Mouse (Mus musculus) megakaryocyte-erythroid progenitor cell, adult 5-6 weeks (primary cell): Measurements from ENCODE around the gene Rap1b. TPM values are rescaled to one million over a fixed set of nuclear protein-coding genes. Genes with fewer than 3 reads are reported as not detected.

Source experiments
- ATAC-seq: replicated peaks from 2 replicates; pipeline ENCODE4 v1.8.0; 2016; ENCODE audit warnings: mild to moderate bottlenecking, inconsistent platforms; ENCODE audit not compliant: severe bottlenecking, poor library complexity, low FRiP score, low TSS enrichment
- total RNA-seq, 2 experiments: library from RNA; stranded (forward) in 1 of 2; stranded (reverse) in 1 of 2; fragments of 200-1000, 215-1000 nt in 1 of 2; fragments of >200 nt in 1 of 2; fragmentation: Nextera tagmentation in 1 of 2; gene quantifications; 2 replicates each; pipeline ENCODE4 v1.2.3; 2014 to 2017

The Rap1b gene
- total RNA-seq, 2 experiments from 2014 or later, result 56.8 to 67.4 TPM

DNA sequence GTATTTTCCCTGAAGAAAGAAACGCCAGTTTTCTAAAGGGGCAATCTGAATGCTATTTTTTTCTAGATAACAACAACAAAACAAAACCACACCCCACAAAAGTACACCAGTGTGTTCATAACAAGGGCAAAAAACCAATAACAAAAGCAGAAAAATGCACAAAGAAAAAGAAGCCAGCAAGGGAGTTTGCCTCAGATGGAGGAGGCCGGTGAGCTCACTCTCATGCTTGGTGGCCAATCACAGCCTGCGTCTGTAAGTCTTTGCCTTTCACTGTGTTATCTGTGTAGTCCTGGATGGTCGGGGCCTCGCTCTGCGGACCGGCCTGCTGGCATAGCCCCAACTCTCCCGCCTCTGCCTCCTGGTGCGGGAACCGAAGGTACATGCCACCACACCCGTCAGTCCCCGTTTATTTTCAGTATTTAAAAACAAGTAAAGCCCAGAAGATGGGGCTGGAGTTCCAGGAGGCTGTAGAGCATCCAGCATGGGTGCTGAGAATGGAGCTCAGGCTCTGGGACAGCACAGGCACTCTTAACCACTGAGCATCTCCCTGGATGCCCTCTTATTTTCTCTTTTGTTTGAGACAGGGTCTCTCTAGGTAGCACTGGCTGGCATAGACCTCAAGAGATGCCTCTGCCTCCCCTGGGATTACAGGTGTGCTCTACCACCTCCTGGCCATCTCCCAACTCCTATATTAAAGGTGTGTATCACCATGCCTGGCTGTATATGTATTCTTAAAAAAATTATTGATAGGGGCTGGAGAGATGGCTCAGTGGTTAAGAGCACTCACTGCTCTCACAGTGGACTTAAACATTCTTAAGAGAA is 69.3 kb downstream of the Rap1b start:
- ATAC-seq, result peak; percentile 51; the same call in 1 of the 2 replicates

DNA sequence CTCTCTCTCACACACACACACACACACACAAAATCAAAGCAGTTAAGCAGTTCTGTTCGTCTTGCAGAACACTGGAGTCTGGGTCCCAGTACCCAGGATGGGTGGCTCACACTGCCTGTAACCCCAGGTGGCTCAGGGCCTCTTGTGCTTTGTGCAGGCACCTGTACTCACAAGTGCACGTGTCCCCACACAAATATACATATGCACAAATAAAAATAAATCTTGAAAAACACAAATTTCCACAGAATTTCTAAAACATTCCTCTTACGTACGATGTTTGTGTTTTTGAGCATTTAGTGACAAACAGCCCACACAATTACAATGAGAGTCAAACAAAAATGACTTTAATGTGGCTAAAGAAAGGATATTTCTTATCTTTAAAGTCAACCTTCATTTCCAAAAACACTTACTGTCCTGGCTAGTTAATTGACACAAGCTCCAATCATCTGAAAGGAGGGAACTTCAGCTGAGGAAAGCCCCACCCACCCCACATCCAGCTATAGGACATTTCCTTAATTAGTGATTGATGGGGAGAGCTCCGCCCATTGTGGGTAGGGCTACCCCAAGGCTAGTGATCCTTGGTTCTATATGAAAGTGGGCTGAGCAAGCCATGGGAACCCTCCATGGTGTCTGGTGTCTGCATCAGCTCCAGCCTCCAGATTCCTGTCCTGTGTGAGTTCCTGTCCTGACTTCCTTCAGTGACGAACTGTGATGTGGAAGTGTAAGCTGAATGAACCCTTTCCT is 70.3 kb downstream of the Rap1b start:
- ATAC-seq, result no peak

DNA sequence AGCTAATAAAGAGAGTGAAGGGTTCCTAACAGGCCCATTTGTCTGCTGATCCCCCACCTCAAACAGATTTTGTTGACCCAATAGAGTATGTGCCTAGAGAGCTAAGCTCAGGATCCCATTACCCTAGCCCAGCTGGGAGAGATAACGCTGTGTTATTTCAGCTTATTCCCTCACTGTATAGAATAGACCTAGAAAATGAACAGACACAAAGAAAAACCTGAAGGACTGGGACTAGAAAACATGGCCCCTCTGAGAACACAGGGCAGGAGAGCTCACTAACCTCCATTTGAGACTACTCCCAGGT is 71.1 kb downstream of the Rap1b start:
- ATAC-seq, result no peak

DNA sequence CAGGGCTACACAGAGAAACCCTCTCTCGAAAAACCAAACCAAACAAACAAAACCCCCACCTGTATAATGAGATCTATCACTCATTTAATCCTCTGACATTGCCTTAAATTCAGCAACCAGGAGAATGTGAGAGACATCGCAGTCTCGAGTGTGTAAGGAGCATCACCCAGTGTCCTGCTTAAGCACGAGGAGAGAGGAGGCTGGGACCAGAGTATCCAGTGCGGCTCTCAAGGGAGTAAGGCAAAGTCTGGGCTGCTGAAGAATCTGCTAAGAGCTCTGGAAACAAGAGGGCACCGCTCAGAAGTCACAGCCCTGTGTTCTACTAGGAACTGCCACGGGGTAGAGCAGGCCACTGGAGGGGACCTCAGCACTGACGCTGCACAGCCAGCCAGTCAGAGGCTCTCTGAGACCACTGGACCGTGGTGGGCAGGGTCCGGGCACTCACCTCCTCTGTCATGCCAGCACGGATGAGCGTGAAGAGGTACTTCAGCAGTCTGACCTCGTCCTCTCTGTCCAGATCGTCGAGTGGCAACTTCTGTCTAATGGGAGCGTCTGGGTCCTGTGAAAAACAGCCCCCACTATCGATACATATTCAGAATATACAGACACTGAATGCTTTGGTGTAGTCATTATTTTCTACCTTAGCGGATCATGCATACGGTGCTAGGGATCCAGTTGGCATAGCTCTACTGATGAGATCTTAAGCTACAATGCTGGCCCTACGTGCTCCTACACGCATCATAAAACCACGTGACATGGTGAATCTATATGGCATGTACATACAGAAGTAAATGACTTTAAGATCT is 71.6 kb downstream of the Rap1b start:
- ATAC-seq, result no peak

DNA sequence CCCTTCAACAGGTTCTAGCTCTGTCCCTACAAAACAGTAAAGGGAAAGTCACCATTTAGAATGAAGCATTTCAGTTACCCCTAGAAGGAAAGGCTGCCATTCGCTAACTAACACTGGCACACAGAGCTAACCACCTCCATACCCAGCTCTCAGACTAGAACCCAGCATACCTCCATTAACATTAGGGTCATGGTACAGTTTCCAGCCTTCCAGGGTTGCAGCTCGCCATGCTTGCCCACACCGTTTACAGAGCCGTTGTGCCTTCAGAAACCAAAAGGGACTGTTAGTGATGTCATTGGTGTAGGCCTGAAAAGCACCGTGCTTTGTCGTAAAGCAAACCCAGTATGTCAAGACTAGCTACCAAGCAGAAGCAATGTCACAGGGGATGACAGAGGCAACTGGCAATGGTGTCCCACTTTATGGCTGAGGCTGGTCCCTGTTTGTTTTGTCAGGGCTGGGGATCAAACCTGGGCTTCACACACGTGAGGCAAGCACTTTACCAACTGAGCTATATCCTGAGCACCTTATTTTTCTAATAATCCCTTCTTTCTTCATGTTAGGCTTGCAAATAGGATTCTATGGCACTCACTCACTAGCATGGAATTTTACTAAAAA is 72.6 kb downstream of the Rap1b start:
- ATAC-seq, result no peak

DNA sequence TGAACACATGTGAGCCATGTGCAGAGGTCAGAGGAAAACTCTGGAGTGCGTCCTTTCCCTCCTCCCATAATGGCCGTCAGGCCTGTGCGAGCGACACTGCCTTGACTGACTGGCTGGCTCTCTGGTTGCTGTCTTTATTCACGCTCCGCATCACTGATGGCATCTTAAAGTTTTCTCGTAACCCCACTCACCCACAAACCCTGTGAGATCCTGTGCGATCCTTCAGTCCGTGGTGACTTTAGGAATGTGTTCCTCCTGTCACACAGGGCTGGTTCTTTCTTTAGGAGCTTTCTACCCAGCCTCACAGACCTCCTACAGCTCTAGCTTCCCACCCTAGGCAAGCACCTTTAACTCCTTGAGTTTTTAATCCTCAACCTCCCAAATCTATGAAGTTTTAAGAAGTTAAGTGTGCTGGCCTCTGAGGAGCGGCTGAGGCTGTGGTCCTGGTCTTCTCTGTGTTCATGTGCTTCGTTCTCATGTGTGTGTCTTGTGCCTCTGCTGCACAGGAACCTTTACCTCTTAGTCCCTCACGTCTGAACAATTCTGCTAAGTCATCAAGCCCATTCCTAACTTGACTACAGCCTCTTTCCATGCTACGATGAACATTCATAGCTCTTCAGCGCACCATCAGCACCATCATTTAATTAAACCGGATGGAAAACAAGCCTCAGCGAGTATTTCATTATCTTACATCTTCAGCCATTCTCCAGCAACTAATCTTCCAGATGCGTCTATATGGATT is 73.3 kb downstream of the Rap1b start:
- ATAC-seq, result no peak

DNA sequence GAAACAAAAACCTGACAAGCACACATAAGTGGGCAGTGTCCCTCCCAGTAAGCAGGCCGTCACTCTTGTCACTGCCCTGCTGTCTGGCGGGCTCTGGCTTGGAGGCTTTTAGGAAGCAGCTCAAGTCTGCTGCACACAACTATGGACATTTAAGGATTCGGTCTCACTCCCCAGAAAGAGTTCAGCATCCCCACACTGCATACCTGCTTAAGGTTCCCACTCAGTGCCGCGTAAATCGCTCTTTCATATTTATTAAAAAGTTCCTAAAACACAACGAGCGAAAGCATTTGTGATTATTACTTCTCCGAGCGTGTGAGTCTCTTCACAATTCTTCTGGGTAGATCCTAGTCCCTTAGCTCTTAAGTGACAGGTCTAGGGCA is 74.7 kb downstream of the Rap1b start:
- ATAC-seq, result no peak

DNA sequence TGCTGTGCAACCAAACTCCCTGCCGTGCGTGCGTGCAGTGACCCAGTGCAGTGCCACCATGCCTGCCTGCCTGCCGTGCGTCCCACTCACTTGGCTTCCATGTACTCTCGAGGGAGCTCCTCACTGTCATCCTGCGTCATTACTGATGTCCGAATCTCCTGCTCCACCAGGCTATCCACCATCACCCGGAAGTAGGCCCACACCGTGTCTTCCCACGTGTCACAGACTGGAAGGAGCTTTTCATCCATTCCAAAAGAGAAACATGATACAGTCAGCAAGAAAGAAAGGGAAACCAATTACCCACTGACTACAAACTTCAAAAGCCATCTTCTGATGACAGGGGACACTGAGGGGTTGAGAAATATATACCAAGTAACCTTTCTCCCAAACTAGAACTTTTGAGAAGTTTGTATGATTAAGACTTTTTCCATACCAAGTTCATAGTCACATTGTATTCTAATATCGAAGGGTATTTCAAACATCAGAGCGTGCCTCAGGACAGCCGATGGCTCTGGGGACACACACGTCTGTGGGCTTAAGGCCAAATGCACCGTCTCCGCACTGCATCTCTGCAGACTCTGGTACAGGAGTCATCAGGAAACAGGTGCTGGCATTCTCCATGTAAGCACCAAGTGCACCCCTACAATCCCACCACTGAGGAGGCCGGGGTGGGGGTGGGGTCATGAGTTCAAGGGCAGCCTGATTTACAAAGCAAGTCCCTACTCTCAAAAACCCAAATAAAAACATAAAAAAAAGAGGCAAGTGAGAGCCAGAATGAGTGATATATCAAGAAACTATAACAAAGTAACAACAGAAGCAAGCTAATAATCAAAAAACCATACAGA is 75.3 kb downstream of the Rap1b start:
- no peak for ATAC-seq

DNA sequence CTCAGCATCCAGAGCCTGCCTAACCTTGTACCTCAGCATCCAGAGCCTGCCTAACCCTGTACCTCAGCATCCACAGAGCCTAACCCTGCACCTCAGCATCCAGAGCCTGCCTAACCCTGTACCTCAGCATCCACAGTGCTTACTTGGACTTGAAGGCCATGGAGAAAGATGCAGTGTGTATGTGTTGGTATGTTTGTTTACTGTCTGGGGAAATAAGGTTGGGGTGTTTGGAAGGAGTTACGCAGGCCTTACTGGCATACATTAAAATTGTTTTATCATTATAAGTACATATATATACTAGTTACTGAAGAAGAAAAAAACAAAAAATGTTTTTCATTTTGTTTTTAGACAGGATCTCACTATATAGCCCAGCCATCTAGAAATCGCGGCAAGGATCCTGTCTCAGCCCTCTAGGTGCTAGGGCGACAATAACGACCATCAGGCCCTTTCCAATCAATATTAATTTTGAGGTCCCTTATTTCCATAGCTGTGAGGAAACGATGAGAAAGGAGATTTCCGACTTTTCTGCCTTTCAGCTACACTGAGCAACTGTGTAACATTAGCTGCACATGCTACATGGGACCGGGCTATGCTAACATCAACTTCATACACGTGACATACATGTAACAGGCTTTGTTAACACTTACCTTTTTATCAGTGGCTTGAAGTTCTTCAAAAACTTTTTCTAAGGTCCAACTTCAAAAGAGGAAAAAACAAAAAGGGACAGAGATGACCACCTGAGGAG is 76.1 kb downstream of the Rap1b start:
- ATAC-seq, result no peak

DNA sequence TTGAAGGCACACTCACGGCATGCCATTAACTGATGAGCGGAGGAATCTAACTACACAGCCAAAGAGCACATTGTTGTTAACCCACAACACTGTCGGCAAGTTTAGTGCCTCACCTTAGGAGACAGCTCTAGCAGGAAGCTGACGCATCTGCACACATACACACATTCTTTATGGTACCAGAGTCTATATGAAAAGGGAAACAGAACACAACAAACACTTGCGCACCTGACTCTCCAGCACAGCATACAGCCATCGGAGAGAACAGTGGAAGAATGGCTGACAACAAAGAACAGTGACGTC is 77.7 kb downstream of the Rap1b start:
- no peak for ATAC-seq

DNA sequence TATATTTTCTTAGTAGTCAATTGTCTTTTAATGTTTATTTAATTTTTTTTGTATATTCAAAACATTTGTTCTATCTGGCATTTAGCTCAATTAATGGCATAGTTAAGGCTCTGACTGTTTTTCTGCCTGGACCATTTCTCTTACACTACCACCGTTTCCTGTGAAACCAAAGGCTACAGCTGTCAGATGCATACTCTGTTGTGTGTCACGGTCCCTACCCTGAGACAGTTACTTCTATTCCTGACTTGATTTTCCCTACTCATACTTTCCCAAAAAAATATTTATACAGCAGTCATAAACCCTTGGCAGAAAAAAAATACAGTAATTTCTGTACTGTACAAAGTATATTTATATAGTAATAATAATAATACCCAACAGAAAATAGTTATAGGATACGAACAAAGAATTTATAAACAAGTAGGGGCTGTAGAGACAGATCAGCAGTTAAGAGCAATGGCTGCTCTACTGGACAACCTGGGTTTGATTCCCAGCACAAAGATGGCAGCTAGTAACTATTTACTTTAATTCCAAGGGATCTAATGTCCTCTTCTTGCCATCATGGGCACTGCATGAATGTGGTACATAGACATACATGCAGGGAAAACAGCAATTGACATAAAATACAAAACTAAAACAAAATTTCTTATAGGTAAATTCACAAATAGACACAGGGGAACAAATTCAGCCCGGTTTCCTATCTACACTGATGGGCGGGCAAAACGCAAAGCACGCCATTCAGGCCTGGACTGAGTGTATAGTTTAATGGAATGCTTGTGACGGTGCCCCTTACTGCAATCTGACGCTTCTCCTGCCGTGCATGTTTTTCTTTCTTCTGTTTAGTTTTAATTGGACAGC is 78.3 kb downstream of the Rap1b start:
- no peak for ATAC-seq

DNA sequence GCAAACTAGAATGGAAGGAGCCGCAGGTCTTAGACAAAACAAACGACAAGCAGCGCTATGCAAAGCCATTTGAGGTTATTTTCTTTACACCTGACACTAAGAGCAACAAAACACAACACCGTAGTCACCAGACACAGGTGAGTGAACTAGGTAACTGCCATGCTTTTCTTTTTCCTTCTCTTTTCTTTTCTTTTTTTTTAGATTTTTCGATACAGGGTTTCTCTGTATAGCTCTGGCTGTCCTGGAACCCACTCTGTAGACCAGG is 79.0 kb downstream of the Rap1b start:
- ATAC-seq, result no peak

DNA sequence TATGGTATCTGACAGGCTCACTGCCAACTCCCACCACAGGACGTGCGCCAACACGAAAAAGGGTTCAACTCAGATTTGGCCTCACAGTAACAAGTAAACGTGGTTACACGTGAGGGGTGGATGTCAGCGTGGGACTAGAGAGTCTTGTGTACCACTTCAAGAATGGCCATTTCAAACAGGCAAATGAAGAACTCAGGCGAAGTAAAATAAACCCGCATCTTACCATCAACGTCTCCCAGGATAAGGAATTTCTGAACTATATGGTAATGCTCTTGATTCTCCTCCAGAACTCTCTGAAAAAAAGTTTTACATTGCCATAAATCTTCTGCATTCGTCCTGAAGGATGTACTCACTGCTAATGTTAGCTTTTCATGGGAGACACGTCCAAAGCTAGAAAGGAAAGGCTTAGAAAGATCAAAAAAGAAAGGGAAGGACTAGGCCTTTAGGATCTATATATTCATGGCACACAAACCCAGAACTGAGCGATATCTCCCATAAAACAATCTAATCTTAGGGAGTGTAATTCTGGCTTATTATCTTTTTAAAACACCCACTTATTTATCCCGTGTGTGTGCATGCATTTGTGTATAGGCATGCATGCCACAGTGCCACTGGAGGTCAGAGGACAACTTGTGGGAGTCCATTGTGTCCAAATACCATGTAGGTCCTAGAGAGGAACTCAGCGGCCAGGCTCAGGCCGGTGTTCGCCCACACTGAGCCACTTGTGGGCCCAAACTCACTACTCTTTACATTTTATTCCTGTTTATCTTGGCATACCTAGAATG is 79.5 kb downstream of the Rap1b start:
- ATAC-seq, result no peak

DNA sequence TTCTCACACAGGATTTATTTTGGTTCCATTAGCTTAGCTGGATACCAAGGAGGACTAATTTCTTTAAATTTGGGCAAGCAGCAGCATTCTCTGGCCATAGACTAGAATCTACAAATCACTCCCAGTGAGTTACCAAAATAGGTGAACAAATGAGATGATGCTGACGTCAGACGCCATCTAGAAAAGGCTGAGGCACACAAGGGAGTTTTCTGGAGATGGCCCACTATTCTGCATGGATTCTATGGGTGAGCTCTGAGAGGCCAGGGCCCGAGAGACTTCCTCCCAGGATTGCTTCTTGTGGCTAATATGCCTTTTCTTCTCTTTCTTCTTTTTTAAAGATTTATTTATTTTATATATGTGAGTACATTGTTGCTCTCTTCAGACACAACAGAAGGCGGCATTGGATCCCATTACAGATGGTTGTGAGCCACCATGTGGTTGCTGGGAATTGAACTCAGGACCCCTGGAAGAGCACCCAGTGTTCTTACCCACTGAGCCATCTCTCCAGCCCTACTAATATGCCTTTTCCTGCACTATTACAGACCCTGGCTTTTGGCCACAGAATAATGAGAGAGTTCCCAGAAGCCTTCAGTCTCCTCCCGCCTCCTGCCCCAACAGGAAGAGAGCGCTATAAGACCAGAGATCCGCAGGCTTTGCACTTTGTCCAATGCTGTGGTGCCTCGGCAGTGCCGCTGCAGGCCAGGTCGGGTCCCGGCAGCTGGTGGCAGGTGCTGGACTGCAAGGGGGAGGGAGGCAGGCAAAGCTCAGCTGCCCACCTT is 80.5 kb downstream of the Rap1b start:
- ATAC-seq, result 0 out of 2 replicates have a peak, but pooled peaks have one; percentile 19

DNA sequence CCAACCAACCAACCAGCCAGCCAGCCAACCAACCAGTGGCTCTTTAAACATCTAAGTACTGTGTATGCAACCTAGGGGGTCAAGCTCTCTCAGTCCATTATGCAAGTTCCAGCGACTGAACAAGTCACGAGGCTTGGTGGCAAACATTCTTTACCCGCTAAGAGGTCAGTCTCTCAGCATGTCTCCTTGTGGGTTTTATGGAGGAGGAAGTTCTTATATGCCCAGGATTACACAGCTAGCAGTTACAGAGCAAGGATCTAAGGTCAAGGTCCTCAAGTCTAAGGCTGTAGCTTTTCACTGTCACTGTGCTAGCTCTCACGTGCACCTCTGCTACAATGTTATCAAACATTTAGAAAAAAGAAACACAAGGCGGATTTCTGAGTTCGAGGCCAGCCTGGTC is 81.2 kb downstream of the Rap1b start:
- ATAC-seq, result no peak
